ENCODE assay signal across 8 mouse cellular contexts in the genomic region with DNA sequence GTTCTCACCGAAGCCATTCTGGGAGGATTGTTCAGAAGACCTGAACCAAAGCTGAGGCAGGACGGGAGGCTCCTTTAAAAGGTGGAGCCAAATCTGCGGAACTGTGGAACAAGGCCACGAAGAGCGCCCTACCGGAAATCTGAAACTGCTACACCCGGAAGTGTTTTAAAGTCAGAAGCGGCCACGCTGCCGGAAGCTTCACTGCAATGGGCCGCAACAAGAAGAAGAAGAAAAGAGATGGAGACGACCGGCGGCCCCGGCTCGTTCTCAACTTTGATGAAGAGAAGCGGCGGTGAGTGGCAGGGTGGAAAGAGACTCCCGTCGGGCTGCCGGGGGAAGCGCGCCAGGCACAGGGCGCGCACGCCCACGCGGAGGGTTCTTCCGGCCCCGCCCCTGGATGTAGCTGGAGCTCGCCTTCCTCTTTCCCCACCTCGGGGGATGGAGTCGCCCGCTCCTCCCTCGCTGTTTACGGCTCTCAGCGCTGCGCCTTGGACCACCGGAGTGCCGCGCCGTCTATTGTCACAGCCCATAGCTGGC. TPM values are rescaled to one million over a fixed set of nuclear protein-coding genes. Genes with fewer than 3 reads are reported as not detected.
DNase-seq lines count a peak whose midpoint lies in the region; ATAC-seq and TF ChIP-seq lines count a peak whose summit lies in the region.

A gene (plus strand): TSS at position 150 of the 537 bp plus-strand sequence.

- no peak for TF ChIP-seq CTCF in Patski (IDR thresholded peaks at IDR 0.05)

- WGBS in hindbrain, embryonic 13.5 days, result under 1% methylated on average over 42 of the region's 42 CpGs

- H3K36me3 ChIP-seq in hindbrain, embryonic 13.5 days, result peaks cover 31% of the 10 kb centered on the region

- peak within 1 kb of the TSS; percentile 87 for H3K9ac ChIP-seq in hindbrain, embryonic 13.5 days

- peak within 1 kb of the TSS; percentile 83 for H3K27ac ChIP-seq in hindbrain, embryonic 13.5 days

- H3K4me3 ChIP-seq in hindbrain, embryonic 13.5 days, result peak within 1 kb of the TSS; percentile 61

- POLR2A ChIA-PET in Patski (lab: Charles Lee), result interaction anchor here (0.6 to 1.1 kb wide), 5 partner anchors 13 to 58 kb away, joined by 3 to 7 read pairs (median 3); a partner anchor contains a TSS

- no peaks in the 10 kb centered on the region for H3K9me3 ChIP-seq in hindbrain, embryonic 13.5 days

- H3K4me2 ChIP-seq in hindbrain, embryonic 13.5 days, result peak within 1 kb of the TSS; percentile 77

- H3K4me1 ChIP-seq in hindbrain, embryonic 13.5 days (replicated peaks), result peaks cover 27% of the 10 kb centered on the region

- CTCF ChIA-PET in Patski (lab: Charles Lee), result interaction anchor here (12.4 kb wide), 1 partner anchor 19 kb away, joined by 136 read pairs; a partner anchor contains a TSS

- ATAC-seq in Patski, result peak; percentile 31
- peak; percentile 91 for ATAC-seq in hindbrain, embryonic 13.5 days (ENCODE audit: low FRiP score)

- DNase-seq in Patski (ENCODE audit: low read depth, low spot score), result no peak
- peak; percentile 90 for DNase-seq in cerebellum, postnatal 10 days
- DNase-seq in frontal cortex, postnatal 14 days (ENCODE audit: low spot score in 2 of 2), result peak; percentile 68 to 78
- peak; percentile 65 to 79 for DNase-seq in layer of hippocampus, postnatal 25 days (ENCODE audit: extremely low spot score in 1 of 2, low spot score in 1 of 2)
- peak; percentile 94 for DNase-seq in lung, postnatal 36 days
- DNase-seq in retina, postnatal 1 day, result peak; percentile 95
- DNase-seq in urinary bladder, adult 2 months (ENCODE audit: low spot score), result peak; percentile 54

- H3K27me3 ChIP-seq in Patski, result no peaks in the 10 kb centered on the region
- H3K27me3 ChIP-seq in hindbrain, embryonic 13.5 days, result no peaks in the 10 kb centered on the region

- in situ Hi-C loops in Patski (cut with MboI; ENCODE audit: low pct_unique_long_range_greater_than_20kb), result no loop called here

RNA-seq across cellular contexts. Expression of the gene that starts here (rescaled TPM):
- 46.7 TPM for polyA plus RNA-seq in Patski (2021)
- polyA plus RNA-seq in hindbrain, embryonic 13.5 days (2015; fragmentation: Nextera tagmentation; extraction: Ambion mirVana), result 57.4 and 62.3 TPM in 2 replicates
- total RNA-seq in layer of hippocampus, postnatal 25 days (2021), result 10 to 100 TPM; 37.4 to 37.6 TPM
- 26.5 and 30.7 TPM in 2 replicates for polyA plus RNA-seq in urinary bladder, adult 2 months (2012; rRNA removed)
